ENCODE assay signal across 11 mouse cellular contexts in the genomic region with DNA sequence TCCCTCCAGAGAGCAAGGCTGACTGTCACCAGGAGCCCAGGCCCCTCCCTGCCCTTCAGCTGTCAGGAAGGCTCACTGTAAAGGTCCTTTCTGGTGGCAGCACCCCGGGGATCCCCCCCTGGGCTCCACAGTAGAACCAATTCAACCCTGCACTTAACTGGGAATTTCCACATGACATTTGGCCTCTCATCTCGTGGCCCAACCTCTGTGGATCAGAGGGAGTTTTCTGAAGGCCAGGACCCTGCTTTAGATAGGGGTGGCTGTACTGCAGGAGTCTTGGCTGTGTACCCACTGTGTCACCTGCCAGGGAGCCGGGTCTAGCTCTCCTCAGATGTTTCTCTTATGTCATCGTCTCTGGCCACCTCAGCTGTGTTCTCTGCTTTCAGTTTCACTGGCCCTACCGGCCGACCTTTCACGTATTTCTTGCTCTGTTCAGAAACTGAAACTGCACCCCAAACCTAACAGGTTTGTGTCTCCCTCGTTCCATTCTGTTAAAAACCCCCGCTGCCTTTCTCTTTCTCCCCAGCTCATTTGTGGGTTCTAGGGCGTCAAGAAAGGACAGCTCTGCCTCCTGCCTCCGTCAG. TPM values are rescaled to one million over a fixed set of nuclear protein-coding genes. Genes with fewer than 3 reads are reported as not detected.
DNase-seq lines count a peak whose midpoint lies in the region; ATAC-seq and TF ChIP-seq lines count a peak whose summit lies in the region.
"Had no signal": no experiment of that assay in that cellular context is flagged by ENCODE, and none has a peak within 500 bp of the region (broad histone marks: within the 10 kb centered on the region; RNA-seq: fewer than 3 reads in every experiment).

No protein-coding gene starts in this region.

- TF ChIP-seq POLR2A in bone marrow, adult 2 months (IDR thresholded peaks at IDR 0.05; ENCODE audit: borderline replicate concordance, control insufficient read depth, low read depth, low read length), result no peak
- no peak for TF ChIP-seq POLR2A in thymus, adult 2 months (IDR thresholded peaks at IDR 0.05; ENCODE audit: control insufficient read depth, extremely low read depth, insufficient read depth, low read length, poor library complexity)
- TF ChIP-seq POLR2A in kidney, adult 2 months (IDR thresholded peaks at IDR 0.05; ENCODE audit: low read depth, low read length), result no peak

- TF ChIP-seq CTCF in bone marrow, adult 2 months (IDR thresholded peaks at IDR 0.05; ENCODE audit: control insufficient read depth, insufficient read depth, low read length), result no peak
- TF ChIP-seq CTCF in thymus, adult 2 months (IDR thresholded peaks at IDR 0.05; ENCODE audit: borderline replicate concordance, control insufficient read depth, extremely low read depth, insufficient read depth, low read length, poor library complexity), result no peak
- no peak for TF ChIP-seq CTCF in kidney, adult 2 months (conservative IDR thresholded peaks at IDR 0.05; ENCODE audit: insufficient read depth, insufficient read length, low read depth, low read length)

- 3% methylated on average over 11 of the region's 11 CpGs for WGBS in bone marrow, adult 2 months
- 3% methylated on average over 11 of the region's 11 CpGs for WGBS in thymus, adult 2 months
- WGBS in kidney, adult 2 months, result 74% methylated on average over 11 of the region's 11 CpGs

- H3K4me1 ChIP-seq in bone marrow, adult 2 months (ENCODE audit: control insufficient read depth, insufficient read depth, low read length), result peaks cover 4% of the 10 kb centered on the region
- H3K4me1 ChIP-seq in thymus, adult 2 months (replicated peaks; ENCODE audit: control insufficient read depth, insufficient read depth, low read length), result peaks cover 20% of the 10 kb centered on the region
- no peaks in the 10 kb centered on the region for H3K4me1 ChIP-seq in kidney, adult 2 months (ENCODE audit: control insufficient read depth, insufficient read depth, low read length)
- H3K4me1 ChIP-seq: midbrain, embryonic 12.5 days had no signal

- H3K4me3 ChIP-seq in bone marrow, adult 2 months (replicated peaks; ENCODE audit: control insufficient read depth, low read depth, low read length), result peak overlapping the region; percentile 42
- peak overlapping the region; percentile 32 for H3K4me3 ChIP-seq in thymus, adult 2 months (ENCODE audit: control insufficient read depth, insufficient read depth, low read length)
- no peak overlapping the region for H3K4me3 ChIP-seq in kidney, adult 2 months (ENCODE audit: insufficient read depth, low read depth, low read length)
- H3K4me3 ChIP-seq: limb, embryonic 12.5 days; midbrain, embryonic 12.5 days had no signal

- intact Hi-C loops in heart, postnatal 25 days (cut with DNase I), result no loop called here
- intact Hi-C loops in left cerebral cortex, postnatal 36 days (cut with DNase I), result no loop called here

- H3K27me3 ChIP-seq in thymus, adult 2 months (ENCODE audit: control insufficient read depth, insufficient read depth, low read length), result no peaks in the 10 kb centered on the region
- no peaks in the 10 kb centered on the region for H3K27me3 ChIP-seq in kidney, adult 2 months (replicated peaks; ENCODE audit: control insufficient read depth, insufficient read depth, low read length)

- H3K27ac ChIP-seq in bone marrow, adult 2 months (ENCODE audit: control insufficient read depth, insufficient read depth, low read depth, low read length, poor library complexity), result peak overlapping the region; percentile 54
- peak overlapping the region; percentile 70 for H3K27ac ChIP-seq in thymus, adult 2 months (ENCODE audit: control insufficient read depth, insufficient read depth, low read length)
- H3K27ac ChIP-seq in kidney, adult 2 months (ENCODE audit: insufficient read depth, low read depth, low read length), result no peak overlapping the region
- H3K27ac ChIP-seq: hindbrain, embryonic 14.5 days; limb, embryonic 12.5 days; midbrain, embryonic 12.5 days had no signal

- DNase-seq in heart, adult 11 months, result peak; percentile 96
- no peak for DNase-seq in heart, postnatal 25 days (ENCODE audit: low spot score)
- DNase-seq in thymus, adult 2 months, result peak; percentile 46
- DNase-seq in left cerebral cortex, adult 8-10 months (ENCODE audit: low spot score in 2 of 2), result no peak
- no peak for DNase-seq in kidney, adult 2 months
- no peak for DNase-seq in left cerebral cortex, postnatal 36 days (ENCODE audit: low spot score in 2 of 2)

- peak; percentile 58 to 77 for ATAC-seq in hematopoietic stem cell, adult 5-6 weeks (replicated peaks in 1 of 2; ENCODE audit: insufficient read depth in 1 of 2, low FRiP score in 2 of 2, low TSS enrichment in 1 of 2, low read depth in 1 of 2, poor library complexity in 2 of 2, severe bottlenecking in 2 of 2)

- H3K36me3 ChIP-seq in thymus, adult 2 months (ENCODE audit: control insufficient read depth, insufficient read depth, low read length), result no peaks in the 10 kb centered on the region
- H3K36me3 ChIP-seq in kidney, adult 2 months (ENCODE audit: control insufficient read depth, insufficient read depth, low read length), result no peaks in the 10 kb centered on the region
- H3K36me3 ChIP-seq: limb, embryonic 12.5 days; midbrain, embryonic 12.5 days had no signal

RNA-seq across cellular contexts. Expression of a gene that starts 27.2 kb away (rescaled TPM):
- total RNA-seq in heart, postnatal 25 days (2021), result 10 to 100 TPM; 70.4 to 74.0 TPM
- polyA plus RNA-seq in bone marrow, adult 2 months (2011; ENCODE audit: insufficient read depth, insufficient read length, low replicate concordance, missing spikeins), result 14.7 and 17.8 TPM in 2 replicates
- 92.3 and 137 TPM in 2 replicates for total RNA-seq in hematopoietic stem cell, adult 5-6 weeks (2017)
- 18.5 and 21.2 TPM in 2 replicates for polyA plus RNA-seq in thymus, adult 2 months (2012; rRNA removed)
- total RNA-seq in left cerebral cortex, adult 8-10 months (2022), result 10 to 100 TPM; 25.7 to 31.6 (median 28.4) TPM
- polyA plus RNA-seq in kidney, adult 2 months (2012; rRNA removed), result 8.6 and 10.6 TPM in 2 replicates
- 10 to 100 TPM; 20.9 to 25.9 TPM for total RNA-seq in left cerebral cortex, postnatal 36 days (2021)

Comparison
In these comparisons a context has a peak if more than half of its experiments do, and no peak if none do; other contexts are left out.
1. DNase-seq: peak in heart, adult 11 months (single experiment) and thymus, adult 2 months (single experiment); none in heart, postnatal 25 days (single experiment), left cerebral cortex, adult 8-10 months (0 of 2), kidney, adult 2 months (single experiment) and left cerebral cortex, postnatal 36 days (0 of 2).